Mouse (Mus musculus) forebrain, embryonic 16.5 days (tissue): Measurements from ENCODE around the gene Atxn3. TPM values are rescaled to one million over a fixed set of nuclear protein-coding genes. Genes with fewer than 3 reads are reported as not detected.
A peak's percentile ranks its signal among the peaks of the same experiment; 100 is the strongest.

Experiments used
- ATAC-seq: fragments of 200-750 bp; cut with Nextera tagmentation; 2 replicates; pipeline ENCODE4 v1.8.0; 2017; ENCODE audit warnings: mild to moderate bottlenecking, moderate library complexity
- H3K27ac ChIP-seq: fragments of 300-500 bp; sonication (generic); 2 replicates; pipeline ENCODE4 v1.5.1; 2014; ENCODE audit warnings: low read length, control low read depth
- H3K27me3 ChIP-seq: fragments of 300-500 bp; sonication (generic); replicated peaks from 2 replicates; pipeline ENCODE4 v1.6.1; 2014; ENCODE audit warnings: low read length; ENCODE audit not compliant: control insufficient read depth, insufficient read depth
- H3K36me3 ChIP-seq: fragments of 300-500 bp; sonication (generic); 2 replicates; pipeline ENCODE4 v1.6.1; 2014; ENCODE audit not compliant: control insufficient read depth, insufficient read depth
- H3K4me1 ChIP-seq: fragments of 300-500 bp; sonication (generic); replicated peaks from 2 replicates; pipeline ENCODE4 v1.6.1; 2014; ENCODE audit warnings: low read length; ENCODE audit not compliant: control insufficient read depth, insufficient read depth
- H3K4me2 ChIP-seq: fragments of 300-500 bp; sonication (generic); 2 replicates; pipeline ENCODE4 v1.6.1; 2014; ENCODE audit warnings: mild to moderate bottlenecking, low read length, control low read depth
- H3K4me3 ChIP-seq: fragments of 300-500 bp; sonication (generic); replicated peaks from 2 replicates; pipeline ENCODE4 v1.5.1; 2014; ENCODE audit warnings: mild to moderate bottlenecking, low read length, control low read depth
- H3K9ac ChIP-seq: fragments of 300-500 bp; sonication (generic); replicated peaks from 2 replicates; pipeline ENCODE4 v1.6.1; 2014; ENCODE audit warnings: low read depth, low read length, control low read depth
- H3K9me3 ChIP-seq: fragments of 300-500 bp; sonication (generic); 2 replicates; pipeline ENCODE4 v1.6.1; 2016; ENCODE audit warnings: low read length; ENCODE audit not compliant: control insufficient read depth
- WGBS: fragments of 180-500 bp; shearing (Covaris S2); extraction: QIAGEN DNeasy Blood & Tissue Kit; methylation state at CpG from one replicate; pipeline ENCODE4 v1.1.7; 2014; 5-methylcytosine and 5-hydroxymethylcytosine counted together
- polyA plus RNA-seq: library from polyadenylated mRNA; unstranded; fragments of >200 nt; fragmentation: Nextera tagmentation; extraction: Ambion mirVana; gene quantifications from 2 replicates; pipeline ENCODE4 v1.2.1, GENCODE M21; 2015

The Atxn3 gene
- polyA plus RNA-seq: 14.3 and 14.4 TPM in 2 replicates

GRCm38 (mm10) chr12:101957942-101958544 lies at the start of gene Atxn3:
Gene Atxn3, minus strand, starts transcription at chr12:101958246.
- Histone ChIP-seq H3K4me2 (peak within 1 kb of the TSS; percentile 68), H3K9me3 (no peaks in the 10 kb centered on the region), H3K4me1 (peaks cover 17% of the 10 kb centered on the region), H3K9ac (peak within 1 kb of the TSS; percentile 79), H3K27ac (peak within 1 kb of the TSS; percentile 20), H3K27me3 (no peaks in the 10 kb centered on the region), H3K36me3 (no peaks in the 10 kb centered on the region), H3K4me3 (peak within 1 kb of the TSS; percentile 70)
- peak; percentile 99 for ATAC-seq
- under 1% methylated on average over 53 of the region's 54 CpGs for WGBS

GRCm38 (mm10) chr12:102000785-102001184 lies 42.7 kb upstream of the Atxn3 start:
- Histone ChIP-seq H3K4me1 (no peaks in the 10 kb centered on the region), H3K4me3 (no peak overlapping the region), H3K27me3 (no peaks in the 10 kb centered on the region), H3K9me3 (no peaks in the 10 kb centered on the region), H3K36me3 (peaks cover 43% of the 10 kb centered on the region), H3K4me2 (no peak overlapping the region), H3K27ac (no peak overlapping the region), H3K9ac (no peak overlapping the region)
- ATAC-seq: no peak
- 95% methylated on average over 11 of the region's 11 CpGs for WGBS

- Histone ChIP-seq H3K36me3 (peaks cover 37% of the 10 kb centered on the region), H3K4me2 (no peak overlapping the region)
- 96% methylated on average over 5 of the region's 5 CpGs for WGBS
Measured at GRCm38 (mm10) chr12:101998929-101999328, 40.9 kb upstream of the Atxn3 start.

GRCm38 (mm10) chr12:101994576-101995467 lies 36.8 kb upstream of the Atxn3 start:
- no peak for ATAC-seq
- H3K4me3 ChIP-seq: no peak overlapping the region
- H3K27ac ChIP-seq: no peak overlapping the region
- H3K9me3 ChIP-seq: no peaks in the 10 kb centered on the region
- no peak overlapping the region for H3K9ac ChIP-seq
- H3K4me1 ChIP-seq: no peaks in the 10 kb centered on the region
- H3K4me2 ChIP-seq: no peak overlapping the region
- 96% methylated on average over 8 of the region's 8 CpGs for WGBS
- no peaks in the 10 kb centered on the region for H3K27me3 ChIP-seq
- H3K36me3 ChIP-seq: peaks cover 42% of the 10 kb centered on the region

More at GRCm38 (mm10) chr12:101998929-101999328, 40.9 kb upstream of the Atxn3 start:
- H3K4me1 ChIP-seq: no peaks in the 10 kb centered on the region
- no peaks in the 10 kb centered on the region for H3K9me3 ChIP-seq
- no peaks in the 10 kb centered on the region for H3K27me3 ChIP-seq
- no peak overlapping the region for H3K27ac ChIP-seq
- H3K9ac ChIP-seq: no peak overlapping the region
- H3K4me3 ChIP-seq: no peak overlapping the region
- no peak for ATAC-seq

- H3K9me3 ChIP-seq: no peaks in the 10 kb centered on the region
- no peaks in the 10 kb centered on the region for H3K27me3 ChIP-seq
- H3K27ac ChIP-seq: no peak overlapping the region
- peaks cover 41% of the 10 kb centered on the region for H3K36me3 ChIP-seq
- ATAC-seq: no peak
- H3K4me2 ChIP-seq: no peak overlapping the region
- H3K9ac ChIP-seq: no peak overlapping the region
- WGBS: 97% methylated on average over 6 of the region's 6 CpGs
- H3K4me3 ChIP-seq: no peak overlapping the region
- no peaks in the 10 kb centered on the region for H3K4me1 ChIP-seq
Measured at GRCm38 (mm10) chr12:101987659-101988058, 29.6 kb upstream of the Atxn3 start.

GRCm38 (mm10) chr12:101985110-101985509 lies 27.1 kb upstream of the Atxn3 start:
- H3K9me3 ChIP-seq: no peaks in the 10 kb centered on the region
- H3K4me1 ChIP-seq: no peaks in the 10 kb centered on the region
- H3K27ac ChIP-seq: no peak overlapping the region
- H3K9ac ChIP-seq: no peak overlapping the region
- H3K27me3 ChIP-seq: no peaks in the 10 kb centered on the region
- ATAC-seq: no peak
- no peak overlapping the region for H3K4me3 ChIP-seq
- 57% methylated on average over 3 of the region's 3 CpGs for WGBS
- H3K4me2 ChIP-seq: no peak overlapping the region
- H3K36me3 ChIP-seq: peaks cover 22% of the 10 kb centered on the region

GRCm38 (mm10) chr12:101982977-101983376 lies 24.9 kb upstream of the Atxn3 start:
- no peak overlapping the region for H3K4me3 ChIP-seq
- peaks cover 11% of the 10 kb centered on the region; the same call in 1 of the 2 replicates for H3K36me3 ChIP-seq
- ATAC-seq: no peak
- 97% methylated on average over 9 of the region's 9 CpGs for WGBS
- no peak overlapping the region for H3K4me2 ChIP-seq
- no peaks in the 10 kb centered on the region for H3K9me3 ChIP-seq
- H3K9ac ChIP-seq: no peak overlapping the region
- no peak overlapping the region for H3K27ac ChIP-seq
- no peaks in the 10 kb centered on the region for H3K27me3 ChIP-seq
- H3K4me1 ChIP-seq: no peaks in the 10 kb centered on the region

- no peaks in the 10 kb centered on the region for H3K27me3 ChIP-seq
- H3K36me3 ChIP-seq: peaks cover 3% of the 10 kb centered on the region; the same call in 1 of the 2 replicates
- H3K9me3 ChIP-seq: no peaks in the 10 kb centered on the region
- WGBS: 92% methylated on average over 2 of the region's 2 CpGs
- no peak overlapping the region for H3K4me2 ChIP-seq
- no peak for ATAC-seq
- H3K4me3 ChIP-seq: no peak overlapping the region
- H3K27ac ChIP-seq: no peak overlapping the region
- no peak overlapping the region for H3K9ac ChIP-seq
- H3K4me1 ChIP-seq: peaks cover 11% of the 10 kb centered on the region
Measured at GRCm38 (mm10) chr12:101981559-101981958, 23.5 kb upstream of the Atxn3 start.

GRCm38 (mm10) chr12:101980266-101980665 lies 22.2 kb upstream of the Atxn3 start:
- 75% methylated on average over 5 of the region's 5 CpGs for WGBS
- ATAC-seq: no peak
- H3K4me2 ChIP-seq: no peak overlapping the region

More at GRCm38 (mm10) chr12:101980266-101980665, 22.2 kb upstream of the Atxn3 start:
- Histone ChIP-seq H3K9me3 (no peaks in the 10 kb centered on the region), H3K9ac (no peak overlapping the region), H3K4me3 (no peak overlapping the region), H3K27ac (no peak overlapping the region), H3K27me3 (no peaks in the 10 kb centered on the region), H3K36me3 (peaks cover 3% of the 10 kb centered on the region; the same call in 1 of the 2 replicates), H3K4me1 (peaks cover 13% of the 10 kb centered on the region)
